Mouse (Mus musculus) embryo, embryonic 10.5 days (tissue): Measurements from ENCODE around the gene Cpeb3.
"Not testable (repeated sequence)": the region's sequence is repeated elsewhere in the genome, so short reads cannot be mapped to it uniquely, and the experiment has no call there.

Experiments used
- DNase-seq: peaks from one replicate; pipeline ENCODE4 v3.0.0-alpha.2; 2015; ENCODE audit warnings: low spot score

The Cpeb3 gene

DNA sequence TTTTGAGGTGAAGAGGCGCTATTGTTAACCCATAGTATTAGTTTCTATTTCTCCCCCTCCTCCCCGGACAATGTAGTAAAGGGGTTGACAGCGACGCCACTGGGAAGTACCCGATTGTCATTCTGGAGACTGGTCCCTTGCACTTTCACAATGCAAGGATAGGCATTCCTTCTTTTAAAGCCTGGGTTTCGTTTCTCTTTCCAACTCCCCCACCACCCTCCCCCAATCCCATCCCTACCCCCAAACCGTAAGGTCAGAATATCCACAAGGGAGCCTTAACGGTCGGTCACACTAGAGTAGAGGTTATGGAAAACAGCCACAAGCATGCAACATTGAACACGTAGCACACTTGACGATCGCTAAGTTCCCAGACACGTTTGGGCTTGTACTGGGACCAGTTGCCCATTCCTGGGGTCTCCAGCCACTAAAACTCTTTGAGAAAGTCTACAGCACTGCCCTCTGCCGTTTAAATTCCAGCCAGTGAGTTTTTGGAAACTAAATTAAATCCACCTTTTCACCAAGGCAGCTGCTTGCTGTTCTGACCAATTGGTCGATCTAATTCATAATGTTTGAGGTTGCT, at the start of gene Cpeb3:
TSS of gene Cpeb3 (minus strand) at position 426 of the 580 bp plus-strand sequence.
- peak; percentile 85 for DNase-seq

GRCm38 (mm10) chr19:37255321-37255720, 46.9 kb upstream of the Cpeb3 start:
- no peak for DNase-seq

DNA sequence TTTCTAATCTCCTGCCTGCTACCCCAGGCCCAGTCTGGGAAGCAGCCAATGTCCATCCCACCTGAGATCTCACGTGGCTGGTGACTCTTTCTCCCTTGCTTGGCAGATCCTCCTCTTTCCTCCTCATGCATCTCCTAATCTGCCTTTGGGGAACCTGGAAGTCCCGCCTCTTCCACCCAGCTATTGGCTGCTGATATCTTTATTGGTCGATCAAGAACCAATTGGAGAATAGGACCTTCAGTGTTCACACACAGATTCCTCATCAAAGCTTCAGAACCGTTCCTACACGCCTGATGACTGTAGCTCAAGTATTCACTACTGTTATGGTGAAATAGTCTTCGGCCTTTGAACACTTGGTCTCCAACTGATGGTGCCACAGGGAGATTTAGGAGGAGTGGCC, 43.7 kb upstream of the Cpeb3 start:
- DNase-seq = no peak

DNA sequence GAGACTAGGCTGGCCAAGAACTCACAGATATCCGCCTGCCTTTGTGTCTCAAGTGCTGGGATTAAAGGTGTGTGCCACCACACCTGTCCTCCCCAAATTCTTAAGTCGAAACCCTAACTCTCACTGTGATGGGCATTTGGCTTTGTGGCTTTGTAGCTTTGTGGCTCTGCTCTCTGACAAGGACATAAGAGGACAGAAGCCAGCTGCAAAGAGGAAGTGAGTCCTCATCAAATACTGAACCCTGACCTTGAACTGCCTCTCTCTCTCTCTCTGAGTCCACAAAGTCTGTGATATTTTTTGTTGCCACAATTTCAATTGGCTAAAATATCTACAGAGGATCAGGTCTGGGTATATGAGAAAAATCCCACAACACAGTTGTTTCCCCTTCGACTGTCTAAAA, 39.8 kb upstream of the Cpeb3 start:
- no peak for DNase-seq

DNA sequence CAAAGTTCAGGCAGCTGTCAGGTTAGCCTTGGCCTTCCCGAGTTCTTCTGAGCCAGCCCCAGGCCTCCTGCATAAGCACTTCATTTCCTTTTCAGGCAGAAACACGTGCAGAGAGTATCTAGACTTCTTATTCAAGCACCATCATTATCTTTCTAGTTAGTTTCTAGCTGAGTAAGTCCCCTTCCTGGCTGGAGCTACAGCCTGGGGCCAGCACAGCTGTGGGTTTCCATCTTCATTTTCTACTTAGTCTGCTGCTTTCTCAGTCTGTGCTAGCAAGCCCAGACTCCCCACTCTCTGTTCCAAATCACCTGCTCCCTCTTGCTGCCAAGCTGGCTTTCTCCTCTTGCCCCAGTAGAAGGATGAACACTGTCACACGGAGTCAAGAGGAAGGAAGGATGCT, 38.5 kb upstream of the Cpeb3 start:
- no peak for DNase-seq

GRCm38 (mm10) chr19:37242707-37243106, 34.3 kb upstream of the Cpeb3 start:
- no peak for DNase-seq

DNA sequence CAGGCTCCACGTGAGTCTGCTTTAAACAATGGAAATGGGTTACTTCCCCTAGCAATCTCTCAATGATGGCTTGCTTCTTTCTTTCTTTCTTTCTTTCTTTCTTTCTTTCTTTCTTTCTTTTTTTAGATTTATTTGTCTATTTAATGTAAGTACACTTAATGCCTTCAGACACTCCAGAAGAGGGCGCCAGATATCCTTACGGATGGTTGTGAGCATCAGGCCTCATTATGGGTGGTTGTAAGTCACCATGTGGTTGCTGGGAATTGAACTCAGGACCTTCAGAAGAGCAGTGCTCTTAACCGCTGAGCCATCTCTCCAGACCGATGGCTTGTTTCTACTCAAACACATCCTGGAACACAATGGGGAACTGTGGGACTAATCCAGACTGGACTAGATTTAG, 32.8 kb upstream of the Cpeb3 start:
- DNase-seq = no peak

DNA sequence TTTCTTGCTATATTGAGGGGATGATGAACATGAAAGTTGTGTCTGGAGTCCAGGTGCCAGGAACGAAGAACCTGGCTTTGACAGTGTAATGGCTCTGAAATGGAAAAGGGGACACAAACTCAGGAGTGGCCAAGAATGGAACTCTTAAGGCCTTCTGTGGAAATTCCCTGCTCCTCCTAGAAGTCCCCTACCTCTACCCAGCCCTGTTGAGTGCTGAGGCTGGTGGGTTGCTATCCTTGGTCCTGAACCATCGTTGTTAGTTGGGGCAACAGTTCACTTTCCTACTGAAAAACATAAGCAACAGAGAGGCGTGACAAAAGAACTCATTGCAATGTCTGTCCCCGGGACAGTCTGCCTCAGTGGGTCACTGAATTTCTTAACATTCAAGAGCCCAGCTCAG, 30.7 kb upstream of the Cpeb3 start:
- DNase-seq = peak; percentile 78

GRCm38 (mm10) chr19:37238651-37239050, 30.2 kb upstream of the Cpeb3 start:
- peak; percentile 20 for DNase-seq

- DNase-seq = peak; percentile 24
Measured at GRCm38 (mm10) chr19:37237712-37238437, 29.5 kb upstream of the Cpeb3 start.

DNA sequence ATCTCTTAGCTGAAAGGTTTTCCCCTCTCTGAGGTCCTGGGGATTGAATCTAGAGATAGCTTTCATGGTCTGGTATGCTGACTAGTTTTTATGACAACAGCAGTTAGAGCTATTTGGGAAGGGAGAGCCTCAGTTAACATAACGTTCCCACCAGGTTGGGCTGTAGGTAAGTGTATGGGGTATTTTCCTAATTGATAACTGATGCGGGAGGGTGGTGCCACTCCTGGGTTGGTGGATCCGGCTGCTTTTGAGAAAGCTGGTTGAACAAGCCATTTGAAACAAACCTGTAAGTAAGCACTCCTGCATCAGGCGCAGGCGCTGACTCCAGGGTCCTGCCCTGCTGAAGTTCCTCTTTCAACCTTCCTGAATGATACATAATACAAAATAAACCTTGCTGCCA, 28.9 kb upstream of the Cpeb3 start:
- DNase-seq = no peak

- no peak for DNase-seq
Measured at GRCm38 (mm10) chr19:37235818-37236217, 27.4 kb upstream of the Cpeb3 start.

- peak; percentile 44 for DNase-seq
Measured at GRCm38 (mm10) chr19:37233561-37234539, 25.4 kb upstream of the Cpeb3 start.

DNA sequence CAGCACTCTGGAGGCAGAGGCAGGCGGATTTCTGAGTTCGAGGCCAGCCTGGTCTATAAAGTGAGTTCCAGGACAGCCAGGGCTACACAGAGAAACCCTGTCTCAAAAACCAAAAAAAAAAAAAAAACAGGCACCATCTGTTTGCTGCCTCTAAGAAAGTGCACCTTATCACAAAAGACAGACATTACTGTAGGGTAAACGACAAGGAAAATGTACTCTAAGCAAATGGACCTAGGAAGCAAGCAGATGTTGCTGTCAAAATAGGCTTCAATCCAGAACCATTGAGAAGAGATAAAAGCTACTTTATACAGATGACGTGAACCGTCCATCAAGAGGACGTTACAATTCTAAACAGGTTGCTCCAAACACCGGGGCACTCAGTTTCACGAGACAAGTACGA, 24.2 kb upstream of the Cpeb3 start:
- DNase-seq = not testable (repeated sequence)

- no peak for DNase-seq
Measured at GRCm38 (mm10) chr19:37225197-37225862, 16.9 kb upstream of the Cpeb3 start.

DNA sequence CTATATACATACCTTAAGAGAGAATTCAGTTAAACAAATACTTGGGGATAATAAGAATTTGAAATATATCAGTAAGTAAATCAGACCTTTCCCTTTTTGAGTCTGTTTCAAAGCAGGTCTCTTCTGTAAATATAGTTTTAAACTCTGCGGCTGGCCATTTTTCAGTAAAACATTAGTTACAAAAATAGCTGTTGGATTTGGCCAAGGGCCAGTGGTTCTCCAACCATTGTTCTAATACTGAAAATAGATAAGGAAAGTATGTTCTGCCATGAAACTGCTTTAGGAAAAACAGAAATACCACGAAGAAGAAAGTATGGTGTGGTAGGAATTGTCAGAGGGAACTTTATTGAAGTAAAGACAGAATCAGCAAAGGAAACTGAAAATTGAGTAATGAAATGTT, 6.3 kb upstream of the Cpeb3 start:
- DNase-seq = no peak

DNA sequence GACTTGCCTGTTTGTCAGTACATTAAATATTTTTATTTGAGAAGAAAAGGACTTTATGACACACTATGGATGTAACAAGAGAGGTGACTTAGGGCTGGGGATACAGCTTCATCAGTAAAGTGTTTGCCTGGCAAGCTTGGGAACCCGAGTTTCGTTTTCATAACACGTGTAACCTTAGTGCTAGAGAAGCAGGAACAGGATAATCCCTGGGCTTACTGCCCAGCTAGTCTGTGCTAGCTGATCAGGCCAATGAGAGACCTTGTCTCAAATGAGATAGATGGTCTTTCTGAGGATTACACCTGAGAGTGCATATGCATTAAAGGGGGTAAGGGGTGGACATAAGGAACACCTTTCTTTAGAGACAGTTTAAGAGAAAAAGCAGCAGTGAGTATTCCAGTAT, 3.0 kb upstream of the Cpeb3 start:
- no peak for DNase-seq

DNA sequence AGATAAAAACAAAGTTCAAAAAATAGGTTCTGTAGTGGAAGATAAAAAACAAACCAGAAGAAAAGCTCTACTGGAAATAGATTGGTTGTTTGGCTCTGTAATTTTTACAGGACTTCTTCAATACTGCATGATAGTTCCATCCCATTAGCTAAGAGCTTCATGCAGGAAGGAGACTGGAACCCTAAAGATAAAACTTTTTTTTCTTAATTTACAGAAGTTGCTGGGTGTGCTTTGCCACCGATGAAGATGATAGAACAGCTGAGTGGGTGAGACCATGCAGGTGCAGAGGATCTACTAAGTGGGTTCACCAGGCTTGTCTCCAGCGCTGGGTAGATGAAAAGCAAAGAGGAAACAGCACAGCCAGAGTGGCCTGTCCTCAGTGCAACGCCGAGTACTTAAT, 2.1 kb upstream of the Cpeb3 start:
- DNase-seq = no peak

DNA sequence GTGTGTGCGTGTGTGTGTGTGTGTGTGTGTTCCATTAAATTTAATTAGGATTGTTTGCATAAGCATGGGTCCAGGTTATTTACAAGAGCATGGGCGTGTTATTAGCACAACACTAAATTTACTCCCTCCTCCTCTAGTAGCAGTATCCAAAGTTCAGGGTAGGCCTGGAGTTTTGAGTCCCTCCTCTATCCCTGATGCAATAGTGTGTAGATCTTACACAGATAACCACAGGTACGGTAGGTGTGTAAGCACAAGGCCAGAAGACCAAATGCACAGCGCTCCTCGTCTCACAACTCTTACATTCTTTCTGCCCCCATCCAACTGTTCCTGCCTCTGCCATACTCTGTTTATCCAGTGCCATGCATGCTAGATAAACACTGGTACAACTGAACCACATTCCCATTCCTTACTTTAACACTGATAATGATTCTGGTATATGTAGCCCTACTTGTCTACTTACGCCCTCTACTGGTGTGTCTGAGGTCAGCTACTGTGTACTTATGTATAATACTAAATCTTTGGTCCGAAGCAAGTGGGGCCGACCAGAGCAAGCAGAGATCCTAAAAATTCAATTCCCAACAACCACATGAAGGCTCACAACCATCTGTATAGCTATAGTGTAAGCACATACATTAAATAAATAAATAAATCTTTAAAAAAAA, 1.2 kb upstream of the Cpeb3 start:
- no peak for DNase-seq

DNA sequence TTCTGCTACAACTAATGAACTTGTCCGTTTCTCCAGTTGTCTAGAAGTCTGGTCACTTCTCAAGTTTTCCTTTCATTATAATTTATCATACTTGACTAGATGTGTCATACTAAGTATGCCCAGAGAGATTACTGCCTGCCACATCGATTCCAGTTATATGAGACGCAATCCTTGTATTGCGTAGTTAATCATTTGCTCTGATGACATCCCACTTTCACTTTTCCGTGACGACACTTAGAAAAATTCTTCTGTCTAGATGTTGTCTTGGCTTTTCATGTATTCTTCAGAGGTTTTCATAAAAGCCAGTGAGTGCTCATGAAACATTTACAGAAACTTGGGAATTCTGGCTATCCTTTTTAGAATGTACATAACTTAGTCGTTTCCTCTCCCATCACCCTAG, 585 bp upstream of the Cpeb3 start:
- no peak for DNase-seq

DNA sequence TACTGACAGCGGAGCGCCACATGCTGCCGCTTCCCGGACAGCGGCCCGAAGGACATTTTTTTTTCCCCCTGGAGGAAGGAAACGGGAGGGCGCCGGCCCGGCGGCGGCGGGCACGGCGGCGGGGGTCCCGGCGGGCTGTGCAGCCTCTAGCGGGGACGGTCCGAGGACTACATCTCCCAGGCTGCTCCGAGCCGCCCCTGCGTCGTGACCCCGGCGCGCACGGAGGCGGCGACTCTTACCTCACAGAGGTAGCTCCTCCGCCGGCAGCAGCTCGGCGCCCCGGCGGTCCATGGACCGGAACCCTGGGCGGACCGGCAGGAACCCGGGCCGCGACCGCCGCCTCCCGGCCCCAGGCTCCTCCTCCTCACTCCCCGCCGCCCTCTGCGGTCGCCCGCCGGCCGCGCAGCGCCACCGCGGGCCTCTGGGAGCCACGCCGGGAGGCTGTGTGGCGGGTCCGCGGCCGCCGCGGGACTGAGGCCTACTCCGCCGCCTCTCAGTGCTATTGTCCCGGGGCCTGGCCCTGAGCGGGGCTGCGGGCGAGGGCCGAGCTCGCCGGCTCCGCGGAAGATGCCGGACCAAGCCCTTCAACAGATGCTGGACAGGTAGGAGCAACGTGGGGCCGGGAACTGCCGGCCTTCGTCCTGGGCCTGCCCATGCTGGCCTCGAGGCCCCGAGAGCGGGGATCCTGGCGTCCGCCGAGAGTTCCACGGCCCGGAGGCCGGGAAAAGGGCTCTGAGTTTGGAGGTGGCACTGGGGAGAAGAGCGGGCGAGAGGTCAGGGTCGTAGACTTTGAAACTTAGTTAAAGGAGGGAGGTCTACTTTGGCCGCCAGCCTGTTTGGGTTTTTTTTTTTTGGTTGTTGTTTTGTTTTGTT, 862 bp downstream of the Cpeb3 start, which contains the start of gene March5:
TSS of gene March5 (plus strand) at position 241 of the 873 bp plus-strand sequence.
- peak; percentile 89 for DNase-seq
